Mouse (Mus musculus) liver, postnatal 0 days (tissue): Measurements from ENCODE around the gene Tnfsf12. TPM values are rescaled to one million over a fixed set of nuclear protein-coding genes. Genes with fewer than 3 reads are reported as not detected.

Experiments
- ATAC-seq: fragments of 200-750 bp; cut with Nextera tagmentation; 2 replicates; pipeline ENCODE4 v1.8.0; 2017; ENCODE audit warnings: mild to moderate bottlenecking, moderate library complexity
- DNase-seq: peaks from one replicate; pipeline ENCODE4 v3.0.0-alpha.2; 2016
- H3K27ac ChIP-seq: fragments of 300-500 bp; sonication (generic); 2 replicates; pipeline ENCODE4 v1.5.1; 2014; ENCODE audit warnings: antibody characterized with exemption, moderate library complexity, mild to moderate bottlenecking, low read depth
- H3K27me3 ChIP-seq: fragments of 300-500 bp; sonication (generic); 2 replicates; pipeline ENCODE4 v1.6.1; 2014; ENCODE audit warnings: low read length, control low read depth, mixed read lengths; ENCODE audit not compliant: insufficient read depth
- H3K36me3 ChIP-seq: fragments of 300-500 bp; sonication (generic); replicated peaks from 2 replicates; pipeline ENCODE4 v1.6.1; 2014; ENCODE audit warnings: mild to moderate bottlenecking, control low read depth, low read length, moderate library complexity, mixed read lengths; ENCODE audit not compliant: insufficient read depth
- H3K4me1 ChIP-seq: fragments of 300-500 bp; sonication (generic); 2 replicates; pipeline ENCODE4 v1.6.1; 2014; ENCODE audit warnings: antibody characterized with exemption, mild to moderate bottlenecking, control low read depth; ENCODE audit not compliant: insufficient read depth
- H3K4me2 ChIP-seq: fragments of 300-500 bp; sonication (generic); 2 replicates; pipeline ENCODE4 v1.6.1; 2014; ENCODE audit warnings: low read depth, mild to moderate bottlenecking, low read length, moderate library complexity, mixed read lengths
- H3K4me3 ChIP-seq: fragments of 300-500 bp; sonication (generic); 2 replicates; pipeline ENCODE4 v1.5.1; 2014; ENCODE audit warnings: low read depth, low read length
- H3K9ac ChIP-seq: fragments of 300-500 bp; sonication (generic); replicated peaks from 2 replicates; pipeline ENCODE4 v1.6.1; 2014; ENCODE audit warnings: mild to moderate bottlenecking, moderate library complexity
- H3K9me3 ChIP-seq: fragments of 300-500 bp; sonication (generic); 2 replicates; pipeline ENCODE4 v1.6.1; 2016; ENCODE audit warnings: mild to moderate bottlenecking, control low read depth, low read length, mixed read lengths
- CTCF ChIP-seq: sonication (generic); IDR thresholded peaks from 2 replicates; pipeline ENCODE4 v1.5.1; 2016; ENCODE audit warnings: antibody characterized with exemption, low read depth
- EP300 ChIP-seq: IDR thresholded peaks from 2 replicates; pipeline ENCODE4 v1.6.1; 2016; ENCODE audit warnings: antibody characterized with exemption, low read depth, mild to moderate bottlenecking
- WGBS: fragments of 180-500 bp; shearing (Covaris S2); extraction: QIAGEN DNeasy Blood & Tissue Kit; methylation state at CpG from one replicate; pipeline ENCODE4 v1.1.7; 2014; ENCODE audit not compliant: insufficient replicate concordance; 5-methylcytosine and 5-hydroxymethylcytosine counted together
- polyA plus RNA-seq: library from polyadenylated mRNA; unstranded; fragments of >200 nt; fragmentation: Nextera tagmentation; extraction: Ambion mirVana; gene quantifications from 2 replicates; pipeline ENCODE4 v1.2.1, GENCODE M21; 2015

The Tnfsf12 gene
- polyA plus RNA-seq, 1 experiment from 2014 or later = 2.8 TPM

DNA sequence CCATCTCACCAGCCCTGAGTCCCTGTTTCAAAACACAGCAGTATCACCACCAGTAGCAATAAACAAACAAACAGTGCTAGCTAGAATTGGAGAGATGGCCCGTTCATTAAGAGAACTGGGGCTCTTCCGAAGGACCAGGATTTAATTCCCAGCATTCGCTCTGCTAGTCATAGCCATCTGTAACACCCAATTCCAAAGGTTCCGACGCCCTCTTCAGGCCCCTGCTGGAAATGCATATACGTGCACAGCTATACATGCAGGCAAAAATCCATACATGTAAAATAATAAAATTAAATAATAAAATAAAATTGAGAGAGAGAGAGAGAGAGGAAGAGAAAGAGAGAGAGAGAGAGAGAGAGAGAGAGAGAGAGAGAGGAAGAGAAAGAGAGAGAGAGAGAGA lies 23.8 kb upstream of the Tnfsf12 start:
- H3K4me3 ChIP-seq = no peak overlapping the region
- no peaks in the 10 kb centered on the region for H3K27me3 ChIP-seq
- peaks cover 19% of the 10 kb centered on the region for H3K4me1 ChIP-seq
- no peaks in the 10 kb centered on the region for H3K36me3 ChIP-seq
- no peaks in the 10 kb centered on the region for H3K9me3 ChIP-seq
- TF ChIP-seq CTCF (peak; percentile 39), EP300 (no peak)
- ATAC-seq (no peak), DNase-seq (no peak)
- H3K4me2 ChIP-seq = no peak overlapping the region
- H3K9ac ChIP-seq = no peak overlapping the region
- WGBS = 73% methylated on average over 6 of the region's 6 CpGs
- H3K27ac ChIP-seq = no peak overlapping the region

DNA sequence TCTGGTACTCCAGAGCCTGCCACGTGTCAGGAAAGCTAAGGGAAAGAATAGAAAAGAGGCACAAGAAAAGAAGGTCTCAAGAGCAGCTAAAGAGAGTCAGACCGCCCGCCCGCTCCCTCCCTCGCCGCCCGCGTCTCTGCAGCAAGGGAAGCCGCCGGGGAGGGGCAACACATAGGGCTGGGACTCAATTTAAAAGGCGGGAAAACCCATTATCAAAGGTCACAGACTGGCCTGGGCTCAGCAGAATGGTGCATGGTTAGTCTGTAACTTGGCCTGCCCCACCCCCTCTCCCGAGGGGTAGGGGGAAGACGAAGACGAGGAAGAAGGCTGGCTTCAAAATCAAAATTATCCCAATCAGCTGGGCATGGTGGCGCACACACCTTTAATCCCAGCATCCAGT lies 23.0 kb upstream of the Tnfsf12 start:
- Histone ChIP-seq H3K27me3 (no peaks in the 10 kb centered on the region), H3K27ac (no peak overlapping the region), H3K4me3 (no peak overlapping the region), H3K4me2 (peak overlapping the region; percentile 33), H3K9ac (no peak overlapping the region), H3K9me3 (no peaks in the 10 kb centered on the region), H3K36me3 (no peaks in the 10 kb centered on the region), H3K4me1 (peaks cover 19% of the 10 kb centered on the region)
- 29% methylated on average over 15 of the region's 15 CpGs for WGBS
- TF ChIP-seq EP300 (no peak), CTCF (no peak)
- peak; percentile 46 for DNase-seq
- peak; percentile 45 for ATAC-seq

DNA sequence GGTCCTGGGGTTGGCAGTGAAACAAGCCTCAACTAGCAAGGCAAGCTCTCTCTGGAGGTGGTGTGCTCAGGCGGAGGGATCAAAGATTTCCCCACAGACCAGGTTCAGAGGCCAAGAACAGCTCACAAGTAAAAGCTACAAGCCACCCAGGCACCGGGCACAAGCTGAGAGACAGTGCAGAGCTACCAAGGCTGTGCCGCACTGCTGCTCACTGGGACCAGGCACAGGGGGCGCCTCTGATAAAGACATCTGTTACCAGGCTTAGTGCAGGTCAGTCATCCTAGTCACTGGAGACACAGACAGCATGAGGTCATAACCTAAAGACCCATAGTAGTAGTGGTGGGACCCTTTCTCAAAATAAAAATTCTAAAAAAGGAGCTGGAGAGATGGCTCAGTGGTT lies 21.3 kb upstream of the Tnfsf12 start:
- 53% methylated on average over 4 of the region's 4 CpGs for WGBS
- H3K36me3 ChIP-seq = no peaks in the 10 kb centered on the region
- no peak overlapping the region; the same call in 1 of the 2 replicates for H3K9ac ChIP-seq
- ATAC-seq = no peak
- no peak for DNase-seq
- H3K4me3 ChIP-seq = no peak overlapping the region
- no peak for TF ChIP-seq CTCF
- TF ChIP-seq EP300 = no peak
- no peak overlapping the region for H3K4me2 ChIP-seq
- H3K27me3 ChIP-seq = no peaks in the 10 kb centered on the region
- no peaks in the 10 kb centered on the region for H3K9me3 ChIP-seq
- H3K27ac ChIP-seq = no peak overlapping the region
- H3K4me1 ChIP-seq = peaks cover 19% of the 10 kb centered on the region

DNA sequence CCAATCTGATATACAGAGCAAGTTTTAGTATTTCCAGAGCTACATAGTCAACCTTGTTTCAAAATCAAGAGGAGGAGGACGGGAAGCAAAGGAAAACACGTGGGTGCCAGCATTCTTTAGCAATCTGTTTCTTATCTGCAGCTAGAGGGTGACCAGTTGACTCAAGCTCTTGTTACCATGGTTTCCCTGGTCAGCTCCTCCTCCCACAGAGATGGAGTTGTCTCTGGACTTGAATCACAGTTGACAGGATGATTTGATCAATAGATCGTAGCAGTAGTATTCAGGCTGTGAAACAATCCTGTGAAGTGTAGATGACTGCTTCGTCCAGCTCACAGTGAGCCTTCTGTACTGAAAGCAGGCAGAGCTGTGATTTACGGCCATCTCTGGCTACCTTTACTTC lies 20.3 kb upstream of the Tnfsf12 start:
- no peaks in the 10 kb centered on the region for H3K9me3 ChIP-seq
- no peak overlapping the region for H3K4me3 ChIP-seq
- 26% methylated on average over 5 of the region's 5 CpGs for WGBS
- H3K27me3 ChIP-seq = no peaks in the 10 kb centered on the region
- no peak overlapping the region for H3K9ac ChIP-seq
- ATAC-seq = peak; percentile 88
- peak overlapping the region; percentile 39; the same call in 1 of the 2 replicates for H3K27ac ChIP-seq
- no peaks in the 10 kb centered on the region for H3K36me3 ChIP-seq
- no peak overlapping the region for H3K4me2 ChIP-seq
- TF ChIP-seq CTCF (no peak), EP300 (no peak)
- DNase-seq = peak; percentile 38
- H3K4me1 ChIP-seq = peaks cover 19% of the 10 kb centered on the region

DNA sequence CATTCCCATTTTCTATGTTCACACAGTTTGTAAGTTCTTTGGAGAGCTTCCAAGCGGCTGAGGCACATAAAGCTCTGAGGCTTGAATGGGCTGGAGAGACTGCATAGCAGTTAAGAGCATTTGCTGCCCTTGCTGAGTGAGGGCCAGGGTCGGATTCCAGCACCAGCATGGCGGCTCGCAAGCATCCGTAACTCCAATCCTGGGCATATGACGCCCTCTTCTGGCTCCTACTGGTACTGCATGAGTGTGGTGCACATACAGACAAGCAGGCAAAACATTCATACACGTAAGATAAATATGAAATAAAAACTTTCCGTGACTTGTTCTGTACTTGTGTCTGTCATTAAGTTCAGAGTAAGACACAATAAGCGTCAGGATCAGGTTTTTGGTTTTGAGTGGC lies 19.8 kb upstream of the Tnfsf12 start:
- Histone ChIP-seq H3K4me1 (peaks cover 21% of the 10 kb centered on the region), H3K4me2 (no peak overlapping the region), H3K9ac (no peak overlapping the region), H3K9me3 (no peaks in the 10 kb centered on the region), H3K36me3 (no peaks in the 10 kb centered on the region), H3K27ac (peak overlapping the region; percentile 39; the same call in 1 of the 2 replicates), H3K4me3 (no peak overlapping the region), H3K27me3 (no peaks in the 10 kb centered on the region)
- ATAC-seq = peak; percentile 50
- peak; percentile 67 for DNase-seq
- TF ChIP-seq EP300 = no peak
- TF ChIP-seq CTCF = peak; percentile 81
- WGBS = 66% methylated on average over 9 of the region's 9 CpGs

DNA sequence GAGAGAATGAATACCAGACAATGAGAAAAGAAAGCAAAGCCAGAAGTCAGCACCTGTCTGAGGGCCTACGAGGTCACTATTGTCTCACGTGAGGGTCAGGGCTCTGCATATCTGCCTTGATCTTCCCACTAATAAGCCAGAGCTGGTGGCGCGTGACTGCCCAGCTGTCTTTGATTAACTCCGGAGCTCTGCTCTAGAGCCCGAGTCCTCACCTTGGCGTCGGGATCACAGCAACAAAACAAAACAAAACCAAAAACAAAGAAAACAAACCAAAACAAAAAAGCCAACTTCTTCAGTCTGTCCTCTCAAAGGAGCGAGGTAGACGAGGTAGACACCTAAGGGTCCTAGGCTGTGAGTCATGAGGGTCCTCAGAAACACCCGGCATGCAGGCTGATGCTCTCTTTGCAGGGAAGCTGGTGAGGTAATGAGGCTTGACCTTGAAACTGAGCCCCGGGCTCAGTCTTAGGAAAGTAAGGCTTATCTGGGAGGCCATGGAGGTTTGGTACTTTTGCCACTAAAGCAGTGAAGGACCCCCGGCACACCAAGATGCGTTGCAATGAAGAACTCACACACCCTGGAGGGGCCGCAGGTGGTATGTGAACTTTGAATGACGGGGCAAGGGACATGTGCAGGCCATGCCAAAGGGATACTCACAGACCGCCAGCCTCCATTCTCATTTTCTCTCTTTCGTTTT lies 19.1 kb upstream of the Tnfsf12 start:
- Histone ChIP-seq H3K27ac (no peak overlapping the region), H3K27me3 (no peaks in the 10 kb centered on the region), H3K4me1 (peaks cover 28% of the 10 kb centered on the region), H3K36me3 (no peaks in the 10 kb centered on the region), H3K4me3 (no peak overlapping the region), H3K4me2 (no peak overlapping the region), H3K9ac (no peak overlapping the region), H3K9me3 (no peaks in the 10 kb centered on the region)
- DNase-seq (no peak), ATAC-seq (no peak)
- TF ChIP-seq CTCF (no peak), EP300 (no peak)
- WGBS = 84% methylated on average over 18 of the region's 18 CpGs
